Mouse (Mus musculus): ENCODE measurements around the gene Smarca5.
"Not testable (repeated sequence)": the region's sequence is repeated elsewhere in the genome, so short reads cannot be mapped to it uniquely, and the experiment has no call there.

Smarca5 gene

GRCm38 (mm10) chr8:80739155-80739924 is at the start of gene Smarca5:
Smarca5 (minus strand) TSS chr8:80739497.
- TF ChIP-seq GATA4 (IDR thresholded peaks at IDR 0.05; ENCODE audit: insufficient replicate concordance, low read length), result not testable (repeated sequence)

GRCm38 (mm10) chr8:80784559-80784958 is 45.3 kb upstream of the Smarca5 start:
- TF ChIP-seq GATA4 (IDR thresholded peaks at IDR 0.05; ENCODE audit: insufficient replicate concordance, low read length), result no peak

- TF ChIP-seq GATA4 (IDR thresholded peaks at IDR 0.05; ENCODE audit: insufficient replicate concordance, low read length), result no peak
These were observed 44.0 kb upstream of the Smarca5 start for GRCm38 (mm10) chr8:80783271-80783670.

GRCm38 (mm10) chr8:80781338-80781737 is 42.0 kb upstream of the Smarca5 start:
- TF ChIP-seq GATA4 (IDR thresholded peaks at IDR 0.05; ENCODE audit: insufficient replicate concordance, low read length), result no peak

GRCm38 (mm10) chr8:80780271-80780670 is 41.0 kb upstream of the Smarca5 start:
- TF ChIP-seq GATA4 (IDR thresholded peaks at IDR 0.05; ENCODE audit: insufficient replicate concordance, low read length), result no peak

- no peak for TF ChIP-seq GATA4 (IDR thresholded peaks at IDR 0.05; ENCODE audit: insufficient replicate concordance, low read length)
These were observed 37.1 kb upstream of the Smarca5 start for GRCm38 (mm10) chr8:80776436-80776835.

- no peak for TF ChIP-seq GATA4 (IDR thresholded peaks at IDR 0.05; ENCODE audit: insufficient replicate concordance, low read length)
These were observed 33.6 kb upstream of the Smarca5 start for GRCm38 (mm10) chr8:80772732-80773460.

- TF ChIP-seq GATA4 (IDR thresholded peaks at IDR 0.05; ENCODE audit: insufficient replicate concordance, low read length), result no peak
These were observed 29.2 kb upstream of the Smarca5 start for GRCm38 (mm10) chr8:80768451-80768850.

- no peak for TF ChIP-seq GATA4 (IDR thresholded peaks at IDR 0.05; ENCODE audit: insufficient replicate concordance, low read length)
These were observed 13.9 kb upstream of the Smarca5 start for GRCm38 (mm10) chr8:80753017-80753715.

GRCm38 (mm10) chr8:80752429-80752828 is 13.1 kb upstream of the Smarca5 start:
- no peak for TF ChIP-seq GATA4 (IDR thresholded peaks at IDR 0.05; ENCODE audit: insufficient replicate concordance, low read length)

GRCm38 (mm10) chr8:80749091-80749490 is 9.8 kb upstream of the Smarca5 start:
- no peak for TF ChIP-seq GATA4 (IDR thresholded peaks at IDR 0.05; ENCODE audit: insufficient replicate concordance, low read length)

GRCm38 (mm10) chr8:80739932-80740331 is 635 bp upstream of the Smarca5 start:
- no peak for TF ChIP-seq GATA4 (IDR thresholded peaks at IDR 0.05; ENCODE audit: insufficient replicate concordance, low read length)

- no peak for TF ChIP-seq GATA4 (IDR thresholded peaks at IDR 0.05; ENCODE audit: insufficient replicate concordance, low read length)
These were observed 726 bp downstream of the Smarca5 start for GRCm38 (mm10) chr8:80738388-80739154.

- TF ChIP-seq GATA4 (IDR thresholded peaks at IDR 0.05; ENCODE audit: insufficient replicate concordance, low read length), result no peak
These were observed 1.3 kb downstream of the Smarca5 start for GRCm38 (mm10) chr8:80738046-80738387.

- TF ChIP-seq GATA4 (IDR thresholded peaks at IDR 0.05; ENCODE audit: insufficient replicate concordance, low read length), result no peak
These were observed 7.0 kb downstream of the Smarca5 start for GRCm38 (mm10) chr8:80732326-80732725.

All from liver, adult (tissue).